Mouse (Mus musculus): ENCODE measurements around the gene Ros1.

GRCm38 (mm10) chr10:52033729-52034128 is 161.3 kb downstream of the Ros1 start:
- TF ChIP-seq POLR2A (IDR thresholded peaks at IDR 0.05; ENCODE audit: extremely low read depth, insufficient read depth, low read length) (no peak), CTCF (IDR thresholded peaks at IDR 0.05; ENCODE audit: low read depth, low read length) (no peak)
